Mouse (Mus musculus) CH12.LX (cell line): ENCODE data around the gene Kcnh4. TPM values are rescaled to one million over a fixed set of nuclear protein-coding genes. Genes with fewer than 3 reads are reported as not detected.

Experiments used
- DNase-seq: peaks from one replicate; pipeline ENCODE4 v3.0.0-alpha.2; 2013; ENCODE audit errors: extremely low read depth
- H3K27ac ChIP-seq: 2 replicates; pipeline ENCODE4 v1.5.1; 2012; ENCODE audit warnings: low read depth, mild to moderate bottlenecking, control low read depth, moderate library complexity; ENCODE audit not compliant: insufficient read depth
- H3K27me3 ChIP-seq: replicated peaks from 2 replicates; pipeline ENCODE3; 2012; ENCODE audit warnings: inconsistent platforms
- H3K36me3 ChIP-seq, 2 experiments: replicated peaks in 1 of 2; 2 replicates each; pipeline versions ENCODE3 to v1.6.1; 2012; ENCODE audit warnings: inconsistent platforms in 1 of 2, low read length in 1 of 2, mild to moderate bottlenecking in 1 of 2, mixed read lengths in 1 of 2, moderate library complexity in 1 of 2; ENCODE audit not compliant: control insufficient read depth in 1 of 2, insufficient read depth in 1 of 2
- H3K4me1 ChIP-seq, 2 experiments: 2 replicates each; pipeline ENCODE4 v1.6.1; 2012; ENCODE audit warnings: inconsistent platforms in 1 of 2, moderate library complexity in 1 of 2; ENCODE audit not compliant: insufficient read depth in 2 of 2, control insufficient read depth in 1 of 2
- H3K4me2 ChIP-seq: 2 replicates; pipeline ENCODE4 v1.6.1; 2012; ENCODE audit warnings: low read depth, mild to moderate bottlenecking, control low read depth; ENCODE audit not compliant: poor library complexity, insufficient read depth, severe bottlenecking
- H3K4me3 ChIP-seq, 3 experiments: fragments of 150-350 bp in 1 of 3; sonication (generic) in 1 of 3; replicated peaks in 1 of 3; 2 replicates each; pipeline versions ENCODE3 to v1.5.1; 2011 to 2012; ENCODE audit warnings: low read depth in 2 of 3, low read length in 2 of 3, mild to moderate bottlenecking in 2 of 3, moderate library complexity in 2 of 3, control low read depth in 1 of 3, improper control_type of control experiment in 1 of 3, inconsistent platforms in 1 of 3, mixed read lengths in 1 of 3; ENCODE audit not compliant: poor library complexity in 1 of 3
- H3K79me2 ChIP-seq: replicated peaks from 2 replicates; pipeline ENCODE4 v1.6.1; 2012; ENCODE audit warnings: mild to moderate bottlenecking, moderate library complexity; ENCODE audit not compliant: control insufficient read depth, poor library complexity, insufficient read depth, severe bottlenecking; ENCODE audit errors: extremely low read depth
- H3K9ac ChIP-seq: 2 replicates; pipeline ENCODE4 v1.6.1; 2012; ENCODE audit warnings: low read depth, mild to moderate bottlenecking, control low read depth, moderate library complexity; ENCODE audit not compliant: insufficient read depth
- H3K9me3 ChIP-seq: replicated peaks from 2 replicates; pipeline ENCODE3; 2012; ENCODE audit warnings: low read length, inconsistent platforms, mixed read lengths
- CHD2 ChIP-seq: IDR thresholded peaks from 2 replicates; pipeline ENCODE4 v1.6.1; 2011; ENCODE audit warnings: low read length, improper control_type of control experiment
- E2F4 ChIP-seq: IDR thresholded peaks from 2 replicates; pipeline ENCODE4 v1.6.1; 2011; ENCODE audit warnings: low read depth, low read length, improper control_type of control experiment; ENCODE audit not compliant: insufficient replicate concordance
- ELF1 ChIP-seq: IDR thresholded peaks from 2 replicates; pipeline ENCODE4 v1.6.1; 2014; ENCODE audit warnings: low read depth, mild to moderate bottlenecking, inconsistent platforms, low read length, improper control_type of control experiment
- ETS1 ChIP-seq: conservative IDR thresholded peaks from 2 replicates; pipeline ENCODE4 v1.6.1; 2012; ENCODE audit warnings: low read depth, mild to moderate bottlenecking, inconsistent platforms, low read length, improper control_type of control experiment, moderate library complexity
- IRF4 ChIP-seq: IDR thresholded peaks from 2 replicates; pipeline ENCODE4 v1.6.1; 2014; ENCODE audit warnings: low read depth, mild to moderate bottlenecking, inconsistent platforms, low read length, improper control_type of control experiment
- JUN ChIP-seq: IDR thresholded peaks from 2 replicates; pipeline ENCODE4 v1.6.1; 2011; ENCODE audit warnings: low read depth, mild to moderate bottlenecking, low read length, improper control_type of control experiment, moderate library complexity; ENCODE audit not compliant: insufficient read depth
- JUND ChIP-seq: conservative IDR thresholded peaks from 2 replicates; pipeline ENCODE4 v1.6.1; 2011; ENCODE audit warnings: low read depth, low read length, improper control_type of control experiment
- MEF2A ChIP-seq: IDR thresholded peaks from 2 replicates; pipeline ENCODE4 v1.6.1; 2014; ENCODE audit warnings: low read depth, mild to moderate bottlenecking, inconsistent platforms, low read length, improper control_type of control experiment, borderline replicate concordance
- MYC ChIP-seq: IDR thresholded peaks from 2 replicates; pipeline ENCODE4 v1.6.1; 2011; ENCODE audit warnings: low read depth, mild to moderate bottlenecking, improper control_type of control experiment, low read length
- RAD21 ChIP-seq: IDR thresholded peaks from 2 replicates; pipeline ENCODE4 v1.6.1; 2011; ENCODE audit warnings: low read depth, mild to moderate bottlenecking, low read length, improper control_type of control experiment, moderate library complexity
- SIN3A ChIP-seq: IDR thresholded peaks from 2 replicates; pipeline ENCODE4 v1.6.1; 2012; ENCODE audit warnings: low read length, improper control_type of control experiment, inconsistent platforms
- SMC3 ChIP-seq: IDR thresholded peaks from 2 replicates; pipeline ENCODE4 v1.6.1; 2011; ENCODE audit warnings: low read depth, low read length, improper control_type of control experiment
- USF1 ChIP-seq: IDR thresholded peaks from 2 replicates; pipeline ENCODE4 v1.6.1; 2014; ENCODE audit warnings: low read depth, mild to moderate bottlenecking, inconsistent platforms, low read length, improper control_type of control experiment
- USF2 ChIP-seq: conservative IDR thresholded peaks from 2 replicates; pipeline ENCODE4 v1.6.1; 2011; ENCODE audit warnings: low read depth, low read length, improper control_type of control experiment
- ZC3H11A ChIP-seq: IDR thresholded peaks from 2 replicates; pipeline ENCODE4 v1.6.1; 2012; ENCODE audit warnings: low read depth, mild to moderate bottlenecking, inconsistent platforms, low read length, improper control_type of control experiment
- ZMIZ1 ChIP-seq: IDR thresholded peaks from 2 replicates; pipeline ENCODE4 v1.6.1; 2012; ENCODE audit warnings: low read depth, mild to moderate bottlenecking, inconsistent platforms, low read length, improper control_type of control experiment
- dilution Hi-C: fragments of 300-500 bp; cut with MboI; formaldehyde crosslinking; loops from 2 replicates; pipeline ENCODE4 v1.14.3; 2020; ENCODE audit warnings: low sequenced_read_pairs; ENCODE audit not compliant: extremely low pct_unique_long_range_greater_than_20kb, extremely low pct_ligation_motif_present
- in situ Hi-C: fragments of 300-500 bp; cut with MboI; formaldehyde crosslinking; loops from 3 replicates; pipeline ENCODE4 v1.14.3; 2019; ENCODE audit warnings: low sequenced_read_pairs, low pct_ligation_motif_present, low pct_unique_long_range_greater_than_20kb, mixed read lengths
- polyA plus RNA-seq: library from polyadenylated mRNA; unstranded; fragments of >175 nt; gene quantifications from 2 replicates; pipeline ENCODE4 v1.2.1, GENCODE M21; 2012; ENCODE audit warnings: low read depth; ENCODE audit not compliant: insufficient read length
- total RNA-seq, 2 experiments: library from RNA; depleted of rRNA; stranded (reverse); fragments of 300-350 nt in 1 of 2; fragments of >200 nt in 1 of 2; gene quantifications; 2 replicates each; pipeline ENCODE4 v1.2.3; 2012 to 2014

The Kcnh4 gene
- total and polyA plus RNA-seq, 3 experiments, result 0.87 to 4.0 (median 2.2) TPM

DNA sequence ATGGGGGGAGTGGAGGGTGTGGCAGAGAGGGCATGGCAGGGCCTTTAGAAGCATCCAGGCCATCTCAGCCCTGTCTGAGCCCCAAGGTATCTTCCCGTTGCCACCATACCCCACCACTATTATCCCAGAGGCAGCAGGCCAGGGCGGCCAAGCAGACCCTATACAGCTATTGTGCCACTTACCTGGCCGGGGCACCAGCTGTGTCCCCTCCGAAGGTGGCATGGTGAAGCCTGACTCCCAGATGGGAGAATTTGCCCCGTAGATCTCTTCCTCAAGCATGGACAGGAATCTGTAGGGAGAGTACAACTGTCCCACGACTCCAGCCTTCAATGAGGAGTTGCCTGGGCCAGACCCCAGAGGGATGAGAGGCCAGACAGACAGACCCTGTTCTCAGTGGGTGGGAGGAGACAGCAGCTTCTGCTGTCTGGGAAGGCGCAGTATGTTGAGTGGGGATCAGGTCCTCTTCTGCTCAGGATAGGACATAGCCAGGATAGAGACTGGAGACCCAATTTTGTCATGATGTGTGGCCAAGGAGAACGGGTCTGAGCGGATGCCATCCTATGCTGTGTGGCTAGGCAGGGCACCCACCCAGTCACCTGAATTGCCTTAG, 50.4 kb downstream of the Kcnh4 start:
- H3K4me3 ChIP-seq, result no peak overlapping the region
- no peak for TF ChIP-seq ETS1
- TF ChIP-seq ZMIZ1, result no peak
- TF ChIP-seq ZC3H11A, result no peak
- no peak for TF ChIP-seq RAD21
- no peak for TF ChIP-seq MYC
- TF ChIP-seq USF1, result no peak
- no peak for TF ChIP-seq JUND
- TF ChIP-seq SIN3A, result no peak
- TF ChIP-seq, all 38 proteins: peak for 0
- H3K36me3 ChIP-seq, result peaks cover 61 to 82% of the 10 kb centered on the region in 2 experiments
- H3K79me2 ChIP-seq, result peaks cover 4% of the 10 kb centered on the region; the same call in 1 of the 2 replicates
- peaks cover 10 to 52% of the 10 kb centered on the region in 2 experiments for H3K4me1 ChIP-seq
- in situ Hi-C loops, result loop anchor here (5.0 kb wide), 1 partner anchor 287 kb away; no protein-coding TSS in a partner anchor
- no peak overlapping the region for H3K4me2 ChIP-seq
- dilution Hi-C loops, result no loop called here
- no peaks in the 10 kb centered on the region for H3K9me3 ChIP-seq
- DNase-seq, result no peak
- no peak overlapping the region for H3K27ac ChIP-seq
- H3K9ac ChIP-seq, result no peak overlapping the region
- H3K27me3 ChIP-seq, result no peaks in the 10 kb centered on the region

DNA sequence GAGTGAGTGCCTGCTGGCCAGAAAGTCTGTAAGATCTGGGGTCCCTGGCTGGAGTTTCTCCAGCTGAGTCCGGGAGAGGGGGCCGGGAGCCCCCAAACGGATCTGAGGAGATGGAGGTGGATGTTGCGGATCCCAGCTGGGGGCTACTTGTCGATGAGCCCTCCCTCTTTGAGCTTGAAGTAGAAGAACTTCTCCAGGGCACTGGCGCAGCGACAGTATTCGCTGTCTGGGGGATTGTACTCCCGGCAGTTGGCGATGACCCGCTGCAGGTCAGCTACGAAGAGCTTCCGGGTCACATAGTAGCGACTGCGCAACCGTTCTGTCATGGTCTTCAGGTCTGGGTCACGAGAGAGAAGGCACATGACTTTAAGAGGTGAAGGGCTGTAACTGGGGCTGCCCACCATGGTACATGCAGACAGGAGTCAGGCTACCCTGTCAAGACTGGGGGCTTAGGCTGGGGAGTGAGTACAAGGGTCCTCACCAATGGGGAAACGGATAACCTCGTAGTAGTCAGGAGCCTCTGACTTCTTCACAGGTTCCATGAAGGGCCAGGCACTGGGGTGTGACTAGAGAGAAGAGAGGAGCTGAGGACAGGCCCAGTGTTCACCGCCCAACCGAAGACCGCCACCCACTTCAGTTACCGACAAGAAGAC, 54.5 kb downstream of the Kcnh4 start:
- in situ Hi-C loops, result loop anchor here (5.0 kb wide), 1 partner anchor 283 kb away; no protein-coding TSS in a partner anchor
- no peak overlapping the region for H3K4me3 ChIP-seq
- DNase-seq, result no peak
- no peaks in the 10 kb centered on the region for H3K9me3 ChIP-seq
- no peak overlapping the region for H3K27ac ChIP-seq
- H3K79me2 ChIP-seq, result no peaks in the 10 kb centered on the region
- no peak overlapping the region for H3K4me2 ChIP-seq
- dilution Hi-C loops, result no loop called here
- peaks cover 51 to 71% of the 10 kb centered on the region in 2 experiments for H3K36me3 ChIP-seq
- H3K27me3 ChIP-seq, result no peaks in the 10 kb centered on the region
- H3K9ac ChIP-seq, result no peak overlapping the region
- H3K4me1 ChIP-seq, result peaks cover 22 to 64% of the 10 kb centered on the region in 2 experiments
- no peak for TF ChIP-seq IRF4
- no peak for TF ChIP-seq ZC3H11A
- no peak for TF ChIP-seq ZMIZ1
- TF ChIP-seq SMC3, result no peak
- TF ChIP-seq MEF2A, result no peak
- TF ChIP-seq ELF1, result no peak
- no peak for TF ChIP-seq CHD2
- no peak for TF ChIP-seq ETS1
- TF ChIP-seq E2F4, result no peak
- no peak for TF ChIP-seq JUND
- no peak for TF ChIP-seq JUN
- TF ChIP-seq USF2, result no peak
- TF ChIP-seq, all 38 proteins: peak for 0
